Mouse (Mus musculus) cerebellum, adult 2 months (tissue): ENCODE measurements around the gene Pgap1.

Source experiments
- CTCF ChIP-seq: fragments of 200-500 bp; IDR thresholded peaks from 2 replicates; pipeline ENCODE4 v1.5.1; 2011; ENCODE audit warnings: low read depth, mild to moderate bottlenecking, control low read depth, low read length, moderate library complexity, borderline replicate concordance; ENCODE audit not compliant: insufficient read depth
- POLR2A ChIP-seq: fragments of 200-500 bp; IDR thresholded peaks from 2 replicates; pipeline ENCODE4 v1.6.1; 2011; ENCODE audit warnings: low read length, control low read depth, borderline replicate concordance; ENCODE audit not compliant: insufficient read depth

DNA sequence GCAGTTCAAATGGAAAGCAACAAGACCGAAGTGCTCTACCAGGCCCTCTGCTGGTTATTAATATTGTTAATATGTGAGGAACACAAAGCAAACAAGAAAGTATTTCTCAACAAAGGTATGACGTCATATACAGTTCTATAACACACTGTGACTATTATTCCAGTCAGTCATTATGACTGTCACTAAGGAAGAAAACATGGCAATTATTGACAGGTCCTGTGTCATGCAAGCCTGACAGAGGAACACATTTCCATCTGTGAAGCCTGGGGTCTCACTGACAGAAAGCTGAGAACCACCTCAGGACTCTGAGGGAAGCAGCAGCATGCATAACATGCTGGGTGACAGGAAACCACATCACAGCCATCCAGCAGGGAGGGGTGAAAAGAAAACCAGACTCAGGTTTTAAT lies 65.0 kb downstream of the Pgap1 start:
- TF ChIP-seq CTCF, result no peak
- no peak for TF ChIP-seq POLR2A
